Mouse (Mus musculus) left cerebral cortex, adult 11 months (tissue): ENCODE data around the gene Olfr221.

Experiments
- DNase-seq: peaks from one replicate; pipeline ENCODE4 v3.0.0; 2022; ENCODE audit warnings: low spot score

Olfr221 gene

GRCm38 (mm10) chr14:52005616-52006015 lies 36.6 kb downstream of the Olfr221 start:
- DNase-seq = no peak

DNA sequence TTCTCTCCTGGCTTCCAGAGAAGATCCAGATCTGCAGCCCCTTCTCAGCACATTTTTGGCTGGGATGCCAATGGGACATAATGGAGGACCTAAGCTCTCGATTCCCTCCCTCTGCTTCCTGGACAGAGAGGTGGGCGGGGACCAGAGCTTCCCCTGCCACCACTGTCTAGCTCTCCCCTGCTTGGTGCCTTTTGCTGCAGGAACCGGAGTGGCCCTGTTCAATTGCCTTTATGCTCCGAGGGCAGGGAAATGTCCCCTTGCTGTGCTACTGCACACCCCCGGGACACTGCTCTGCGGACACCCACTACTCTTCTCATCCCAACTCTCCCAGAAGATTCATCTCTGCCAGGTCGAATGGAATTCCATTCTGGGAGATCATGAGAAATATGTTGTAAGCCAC lies 37.1 kb downstream of the Olfr221 start:
- no peak for DNase-seq

GRCm38 (mm10) chr14:52003981-52004495 lies 38.2 kb downstream of the Olfr221 start:
- peak; percentile 89 for DNase-seq

DNA sequence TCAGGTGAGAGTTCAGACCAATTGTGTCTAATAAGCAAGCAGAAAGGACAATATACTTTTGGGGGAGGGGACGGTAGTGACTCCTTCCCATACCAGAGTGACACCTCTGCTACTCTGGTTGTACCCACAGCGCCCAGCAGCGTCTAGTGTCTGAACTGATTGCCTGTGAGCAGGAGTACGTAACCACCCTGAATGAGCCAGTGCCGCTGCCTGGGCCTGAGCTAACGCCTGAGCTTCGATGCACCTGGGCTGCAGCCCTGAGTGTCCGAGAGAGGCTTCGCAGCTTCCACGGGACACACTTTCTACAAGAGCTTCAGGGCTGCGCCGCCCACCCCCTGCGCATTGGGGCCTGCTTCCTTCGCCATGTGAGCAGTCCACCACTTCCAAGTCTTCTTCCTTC lies 44.8 kb downstream of the Olfr221 start:
- DNase-seq = no peak

DNA sequence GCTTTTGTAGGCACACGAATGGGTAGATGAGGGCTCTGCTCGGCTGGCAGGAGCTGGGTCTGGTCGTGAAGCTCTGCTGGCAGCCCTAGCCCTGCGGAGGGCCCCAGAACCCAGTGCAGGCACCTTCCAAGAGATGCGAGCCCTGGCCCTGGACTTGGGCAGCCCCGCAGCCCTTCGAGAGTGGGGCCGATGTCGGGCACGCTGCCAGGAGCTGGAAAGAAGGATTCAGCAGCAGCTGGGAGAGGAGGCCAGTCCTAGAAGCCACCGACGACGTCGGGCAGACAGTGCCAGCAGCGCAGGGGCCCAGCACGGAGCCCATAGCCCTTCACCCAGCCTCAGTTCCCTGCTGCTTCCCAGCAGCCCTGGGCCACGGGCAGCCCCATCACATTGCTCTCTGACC lies 45.4 kb downstream of the Olfr221 start:
- no peak for DNase-seq

DNA sequence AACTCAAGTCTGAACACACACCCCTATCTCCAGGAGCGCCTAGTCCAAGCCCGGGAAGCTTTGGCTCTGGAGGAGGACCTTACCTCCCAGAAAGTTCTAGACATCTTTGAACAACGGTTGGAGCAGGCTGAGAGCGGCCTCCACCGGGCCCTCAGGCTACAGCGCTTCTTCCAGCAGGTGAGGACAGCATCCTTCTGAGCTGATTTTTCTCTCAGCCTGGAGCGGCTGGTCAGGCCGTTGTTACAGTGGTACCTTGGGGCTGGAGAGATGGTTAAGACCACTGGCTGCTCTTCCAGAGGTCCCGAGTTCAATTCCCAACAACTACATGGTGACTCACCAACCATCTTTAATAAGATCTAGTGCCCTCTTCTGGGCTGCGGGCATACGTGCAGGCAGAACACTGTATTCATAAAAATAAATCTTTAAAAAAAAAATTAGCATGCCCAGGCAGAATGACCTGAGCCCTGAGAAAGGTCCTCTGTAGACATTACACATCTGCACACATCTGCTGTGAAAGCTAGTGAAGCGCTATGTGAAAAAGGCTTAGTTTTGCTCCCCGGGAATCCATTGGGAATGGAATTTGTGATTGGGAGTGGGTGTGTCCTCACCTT lies 45.9 kb downstream of the Olfr221 start:
- DNase-seq = no peak

GRCm38 (mm10) chr14:51995219-51995871 lies 46.9 kb downstream of the Olfr221 start:
- DNase-seq = no peak

DNA sequence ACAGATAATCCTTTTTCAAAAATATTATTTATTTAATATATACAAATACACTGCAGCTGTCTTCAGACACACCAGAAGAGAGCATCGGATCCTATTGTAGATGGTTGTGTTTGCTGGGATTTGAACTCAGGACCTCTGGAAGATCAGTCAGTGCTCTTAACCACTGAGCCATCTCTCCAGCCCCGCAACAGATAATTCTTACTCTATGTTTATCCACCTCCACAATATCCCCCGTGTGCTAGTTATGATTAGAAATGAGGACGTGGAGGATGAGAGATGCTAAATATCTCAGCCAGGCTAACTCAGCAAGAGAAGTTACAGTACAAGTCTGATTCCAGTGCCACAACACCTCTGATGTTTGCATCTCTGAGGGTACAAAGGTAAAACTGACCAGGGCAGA lies 47.8 kb downstream of the Olfr221 start:
- DNase-seq = no peak

GRCm38 (mm10) chr14:51989461-51989970 lies 52.7 kb downstream of the Olfr221 start:
- DNase-seq = no peak

DNA sequence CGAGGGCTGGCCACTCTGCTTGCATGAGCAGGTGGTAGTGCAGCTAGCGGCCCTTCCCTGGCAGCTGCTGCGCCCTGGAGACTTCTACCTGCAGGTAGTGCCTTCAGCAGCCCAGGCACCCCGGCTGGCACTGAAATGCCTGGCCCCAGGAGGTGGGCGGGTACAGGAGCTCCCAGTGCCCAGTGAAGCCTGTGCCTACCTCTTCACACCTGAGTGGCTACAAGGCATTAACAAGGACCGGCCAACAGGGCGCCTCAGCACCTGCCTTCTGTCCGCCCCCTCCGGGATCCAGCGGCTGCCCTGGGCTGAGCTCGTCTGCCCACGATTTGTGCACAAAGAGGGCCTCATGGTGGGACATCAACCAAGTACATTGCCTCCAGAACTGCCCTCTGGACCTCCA lies 53.5 kb downstream of the Olfr221 start:
- no peak for DNase-seq

GRCm38 (mm10) chr14:51987177-51987576 lies 55.1 kb downstream of the Olfr221 start:
- DNase-seq = no peak

DNA sequence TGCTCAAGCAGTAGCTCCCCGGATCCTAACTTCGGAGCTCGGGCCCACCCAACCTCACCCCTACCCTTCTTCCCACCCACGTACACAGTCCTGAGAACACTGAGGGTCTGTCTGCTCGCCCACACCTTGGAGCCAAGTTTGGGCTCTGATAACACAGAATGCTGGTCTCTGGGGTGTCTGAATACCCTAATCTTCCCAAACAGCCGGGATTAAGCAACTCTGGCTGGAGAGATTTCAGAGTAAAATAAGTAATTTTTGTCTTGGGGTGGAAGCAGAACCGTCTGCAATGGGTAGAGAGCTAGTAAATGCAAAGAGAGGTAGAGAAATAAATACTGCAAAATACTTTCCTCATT lies 56.1 kb downstream of the Olfr221 start:
- no peak for DNase-seq

- DNase-seq = no peak
Measured at GRCm38 (mm10) chr14:51985301-51986152, 56.7 kb downstream of the Olfr221 start.

DNA sequence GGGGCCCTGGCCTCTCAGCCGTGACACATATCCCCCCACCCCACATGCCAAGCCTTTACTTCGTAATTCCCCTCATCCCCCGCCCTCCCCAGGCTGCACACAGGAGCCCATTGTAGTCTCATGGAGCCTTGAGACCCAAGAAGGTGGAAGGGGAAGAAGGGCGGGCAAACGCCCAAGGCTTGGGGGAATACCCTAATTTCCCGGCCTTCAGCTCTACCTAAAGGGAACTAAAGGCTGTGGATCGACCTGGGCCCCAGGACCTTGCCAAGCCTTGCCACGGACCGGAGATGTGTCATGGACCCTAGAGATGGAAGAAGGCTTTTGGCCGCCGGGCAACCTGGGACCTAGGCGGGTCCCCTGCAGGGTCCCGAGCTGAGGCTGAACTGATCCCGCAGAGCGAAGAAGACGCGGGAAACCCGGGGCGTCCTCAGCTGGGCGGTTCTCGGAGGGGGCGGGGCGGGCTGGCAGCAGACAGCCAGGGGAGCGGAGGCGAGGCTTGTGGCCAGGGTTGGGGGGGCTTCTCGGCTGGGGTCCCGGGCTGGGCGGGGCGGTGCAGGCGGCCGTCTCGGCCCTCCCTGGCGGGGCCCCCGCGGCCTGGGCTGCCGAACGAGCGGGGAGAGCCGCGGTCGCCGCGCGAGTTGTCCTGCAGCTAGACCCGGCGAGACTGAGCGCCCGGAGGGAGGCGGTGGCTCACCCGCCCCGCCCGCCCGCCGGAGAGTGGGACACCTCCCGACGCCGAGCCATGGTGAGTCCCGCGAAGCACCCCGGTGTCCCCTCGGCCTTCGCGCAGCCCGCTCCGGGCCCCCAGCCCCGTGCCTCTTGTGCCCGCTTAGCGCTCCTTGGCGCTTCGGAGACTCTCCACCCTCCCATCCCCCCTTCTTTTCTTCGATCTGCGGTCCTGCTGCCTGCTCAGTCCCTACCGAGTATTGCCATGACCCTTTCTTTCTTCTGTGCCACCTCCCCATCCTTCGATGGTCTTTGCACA lies 57.7 kb downstream of the Olfr221 start, which contains the start of gene Arhgef40:
Arhgef40 (plus strand) TSS at position 473 of the 985 bp plus-strand sequence.
- no peak for DNase-seq
